Mouse (Mus musculus) Muller cell, postnatal 12 days (primary cell): ENCODE measurements at regions not wholly inside any gene's neighbourhood (a gene's known extent, or its start where the extent isn't known, plus 50 kb on each side); places are given as distances from the start of the nearest gene placed in this dataset.

ENCODE experiments used
- DNase-seq: peaks from one replicate; pipeline ENCODE4 v3.0.0-alpha.2; 2015; ENCODE audit errors: inconsistent ontology term

DNA sequence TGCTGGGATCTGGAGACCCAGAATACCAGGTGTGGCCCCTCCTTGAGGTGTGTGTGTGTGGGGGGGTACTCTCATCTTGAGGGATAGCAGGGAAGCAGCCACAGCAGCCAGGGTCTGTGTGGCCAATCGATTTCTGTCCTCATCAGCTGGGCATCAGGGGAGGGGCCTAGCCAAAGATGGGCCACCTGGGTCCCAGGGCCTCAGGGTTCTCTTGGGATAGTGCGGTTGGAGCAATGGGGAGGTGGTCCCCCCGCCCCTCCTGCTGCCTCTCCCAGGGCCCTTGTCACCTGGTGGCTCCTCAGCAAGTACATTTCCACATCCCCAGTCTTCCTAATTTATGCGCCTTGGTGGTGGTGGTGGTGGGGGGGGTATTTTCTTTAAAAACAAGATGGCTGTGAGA, 55.4 kb downstream of the Uncx start:
- DNase-seq, result no peak

DNA sequence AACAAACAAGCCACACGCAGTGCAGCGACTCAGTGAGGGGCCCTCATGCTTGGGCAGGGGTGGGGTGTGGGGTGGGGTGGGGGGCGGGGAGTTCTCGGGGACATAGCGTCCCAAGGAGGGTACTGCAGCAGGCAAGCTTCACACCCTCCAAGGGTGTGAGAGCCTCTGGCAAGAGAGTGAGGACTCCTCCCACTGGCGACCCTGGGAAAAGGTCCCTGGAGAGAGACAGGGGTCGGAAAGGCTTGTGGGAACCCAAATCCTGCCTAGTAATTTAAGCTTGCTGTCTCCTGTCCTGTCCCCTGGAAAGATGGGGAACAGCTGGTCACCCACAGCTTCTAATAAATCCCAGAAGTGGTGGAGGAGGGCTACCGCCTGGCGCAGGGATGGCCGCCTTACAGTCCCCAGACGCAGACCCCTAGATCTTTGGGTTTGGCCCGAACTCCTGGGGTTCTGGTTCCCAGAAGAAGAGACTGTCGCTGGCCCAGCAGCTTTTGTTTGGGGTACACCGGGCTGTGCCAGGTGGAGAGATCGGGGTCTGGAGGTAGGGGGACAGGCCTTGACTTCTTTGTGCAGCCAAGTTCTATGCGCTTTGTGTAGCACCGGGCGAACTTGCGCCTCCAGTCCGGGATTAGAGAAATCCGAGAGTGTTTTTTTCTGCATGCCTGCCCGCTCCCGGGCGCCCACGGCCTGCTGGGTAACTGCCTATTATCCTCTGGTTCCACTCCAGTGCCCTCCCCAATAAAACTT, 56.1 kb downstream of the Uncx start:
- peak; percentile 55 for DNase-seq

DNA sequence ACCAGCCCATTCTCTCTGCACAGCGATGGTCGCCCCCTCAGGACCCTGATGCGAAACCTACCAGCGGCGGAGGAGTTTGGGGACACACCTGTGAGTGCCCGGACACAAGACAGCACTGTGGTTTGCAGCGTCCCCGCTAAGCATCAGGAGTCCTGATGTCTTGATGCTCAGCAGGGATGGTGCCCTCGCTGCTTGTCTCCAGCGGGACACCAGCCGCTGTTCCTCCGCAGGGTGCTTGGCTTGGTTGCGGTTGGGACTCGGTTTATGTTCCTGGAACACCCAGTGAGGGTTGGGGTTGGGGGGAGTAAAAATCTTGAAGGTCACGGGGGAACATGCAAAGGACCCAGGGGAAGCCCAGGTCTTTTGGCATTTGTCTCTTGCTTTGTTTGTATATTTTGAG, 56.9 kb downstream of the Uncx start:
- DNase-seq, result no peak

DNA sequence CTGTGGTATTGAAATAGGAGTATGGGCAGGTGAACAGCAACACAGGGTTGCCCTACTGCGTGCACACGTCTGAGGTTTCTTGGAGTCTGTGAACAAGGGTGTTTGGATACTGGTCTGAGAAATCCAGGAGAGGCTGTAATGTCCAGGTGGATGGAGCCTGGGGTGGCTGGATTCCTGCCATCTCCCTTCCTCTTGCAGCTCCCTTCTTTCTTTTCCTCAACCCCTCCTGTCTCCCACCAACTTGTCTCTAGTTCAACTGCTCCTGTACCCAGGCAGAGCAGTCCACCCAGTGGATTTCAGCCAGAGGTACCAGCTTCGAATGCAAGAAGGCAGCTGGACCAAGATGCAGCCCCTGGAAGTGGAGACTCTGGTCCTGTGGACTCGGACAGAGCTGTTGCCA, 59.6 kb downstream of the Uncx start:
- no peak for DNase-seq

DNA sequence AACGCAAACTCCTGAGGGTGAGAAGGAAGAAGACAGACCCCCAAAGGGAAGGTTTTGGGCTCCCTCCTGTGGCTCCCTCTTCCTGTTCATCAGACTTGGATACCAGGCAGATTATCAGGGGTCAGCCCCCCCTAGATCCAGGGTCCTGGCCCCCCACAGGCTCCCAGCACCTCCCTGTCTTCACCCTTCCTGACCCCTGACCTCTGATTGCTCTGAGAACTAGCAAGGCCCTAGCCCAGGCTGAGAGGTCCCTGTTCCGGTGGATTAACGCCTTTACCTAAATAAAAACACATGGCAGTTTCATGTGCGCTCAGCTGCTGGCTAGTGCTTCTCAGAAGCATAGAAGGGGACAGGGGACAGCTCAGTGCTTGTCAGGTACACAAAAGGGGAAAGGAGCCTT, 60.2 kb downstream of the Uncx start:
- no peak for DNase-seq

DNA sequence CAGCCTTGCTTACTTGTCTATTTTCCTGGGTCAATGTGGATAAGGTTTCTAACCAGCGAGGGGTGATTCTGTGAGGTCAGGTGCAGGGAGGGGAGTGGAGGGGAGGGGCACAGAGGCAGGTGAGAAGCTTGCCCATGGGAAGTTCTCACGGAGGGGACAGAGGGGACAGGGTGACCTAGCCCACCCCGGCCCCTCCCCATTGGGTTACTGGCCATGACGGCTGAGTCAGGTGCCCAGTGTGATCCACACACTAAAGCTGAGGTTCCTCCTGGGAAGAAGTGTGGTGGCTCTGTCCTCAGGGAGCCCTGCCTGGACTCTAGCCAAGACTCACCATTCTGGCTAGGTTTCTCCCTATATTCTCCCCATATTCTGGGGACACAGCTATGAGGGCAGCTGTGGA, 61.0 kb downstream of the Uncx start:
- no peak for DNase-seq

DNA sequence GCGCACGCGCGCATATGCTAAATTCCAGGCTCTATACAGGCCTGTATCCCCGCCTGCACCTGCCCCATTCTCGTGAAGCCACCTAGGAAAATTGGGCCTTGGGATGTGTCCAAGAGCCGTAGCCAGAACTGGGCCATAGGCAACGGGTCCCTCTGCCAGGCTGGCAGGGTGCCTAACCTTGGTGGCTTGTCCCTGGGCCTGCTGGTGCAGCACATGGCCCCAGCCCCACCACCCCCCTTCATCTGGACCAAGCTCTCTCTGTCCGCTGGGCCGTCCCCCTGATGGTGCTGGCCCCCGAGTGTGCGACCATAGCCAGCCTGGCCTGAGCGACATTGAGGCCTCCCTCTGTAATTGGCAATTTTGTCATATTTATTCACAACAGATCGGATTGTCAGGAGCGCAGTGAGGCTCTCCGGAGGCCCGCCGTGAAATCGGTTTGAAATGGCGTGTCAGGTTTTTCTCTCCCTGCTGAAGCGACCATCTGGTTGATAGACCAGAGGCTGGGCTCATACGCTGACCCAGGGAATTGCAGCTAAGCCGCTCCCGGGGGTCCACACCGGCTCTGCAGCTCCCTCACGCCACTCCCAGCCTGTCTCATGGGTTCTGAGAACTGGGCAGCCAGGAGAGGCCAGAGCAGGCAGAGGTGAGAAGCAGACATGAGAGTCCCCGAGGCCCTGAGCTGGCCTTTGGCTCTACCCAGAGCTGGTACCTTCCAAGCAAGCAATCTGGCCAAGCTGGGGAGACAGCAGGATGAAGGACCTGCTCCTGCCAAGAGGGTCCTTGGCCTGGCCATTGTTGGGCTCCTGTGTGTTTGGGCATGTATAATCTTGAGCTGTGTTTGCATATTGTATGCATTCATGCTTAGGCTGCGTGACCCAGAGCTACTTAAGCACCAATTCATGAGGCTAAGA, 67.6 kb downstream of the Uncx start:
- peak; percentile 12 for DNase-seq

DNA sequence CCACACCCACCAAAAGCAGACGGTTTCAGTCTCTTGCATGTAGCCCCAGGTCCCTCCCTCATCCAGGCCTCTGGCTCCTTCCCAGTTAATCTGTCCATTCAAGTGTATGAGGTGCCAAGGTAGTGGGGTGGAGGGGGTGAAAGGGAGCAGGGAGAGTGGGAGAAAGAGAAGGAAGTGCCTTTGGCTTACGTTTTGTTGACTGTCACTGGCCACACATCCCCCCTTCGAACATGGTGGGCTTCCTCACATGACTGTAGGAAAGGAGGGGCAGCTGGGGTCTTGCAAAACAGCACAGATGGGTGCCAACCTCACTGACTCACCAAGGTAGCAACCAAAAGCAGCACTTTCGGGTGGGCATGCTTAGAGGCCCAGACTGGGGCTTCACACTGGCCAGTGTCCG, 68.9 kb downstream of the Uncx start:
- no peak for DNase-seq

DNA sequence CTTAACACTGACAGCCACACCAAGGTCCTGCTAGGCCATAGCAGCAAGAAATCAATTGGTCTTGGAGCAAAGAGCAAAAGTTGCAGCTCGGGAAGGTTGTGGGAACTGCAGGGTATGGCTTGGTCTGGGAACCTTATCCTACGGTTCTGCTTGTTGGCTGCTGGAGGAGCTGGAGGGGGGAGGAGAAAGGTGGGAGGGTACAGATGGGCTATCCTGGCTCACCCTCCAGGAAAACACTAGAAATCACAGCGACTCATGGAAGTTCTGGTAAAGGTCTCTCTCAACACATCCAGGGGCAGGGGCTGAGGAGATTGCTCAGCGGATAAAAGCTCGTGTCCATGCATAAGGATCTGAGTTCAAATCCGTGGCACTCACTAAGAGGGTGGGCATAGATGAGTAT, 69.4 kb downstream of the Uncx start:
- no peak for DNase-seq

DNA sequence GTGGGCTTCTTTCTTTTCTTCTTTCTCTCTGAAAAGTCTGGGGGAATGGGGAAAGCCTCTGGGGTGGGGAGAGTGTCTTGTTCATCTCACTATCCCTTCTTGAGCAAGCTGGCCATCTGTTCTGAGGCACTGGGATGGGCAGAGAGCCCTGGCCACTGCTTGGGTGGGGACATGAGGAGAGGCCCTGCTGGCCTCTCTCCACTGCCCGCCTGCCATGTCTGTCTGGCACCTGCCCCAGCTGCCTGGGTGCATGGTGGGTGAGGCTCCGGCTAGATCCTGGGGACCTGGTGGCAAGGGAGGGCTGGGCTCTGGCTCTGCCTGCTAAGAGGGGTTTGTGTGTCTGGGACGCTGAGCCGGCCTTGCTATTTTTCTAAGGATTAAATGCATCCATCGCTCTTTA, 70.3 kb downstream of the Uncx start:
- no peak for DNase-seq

DNA sequence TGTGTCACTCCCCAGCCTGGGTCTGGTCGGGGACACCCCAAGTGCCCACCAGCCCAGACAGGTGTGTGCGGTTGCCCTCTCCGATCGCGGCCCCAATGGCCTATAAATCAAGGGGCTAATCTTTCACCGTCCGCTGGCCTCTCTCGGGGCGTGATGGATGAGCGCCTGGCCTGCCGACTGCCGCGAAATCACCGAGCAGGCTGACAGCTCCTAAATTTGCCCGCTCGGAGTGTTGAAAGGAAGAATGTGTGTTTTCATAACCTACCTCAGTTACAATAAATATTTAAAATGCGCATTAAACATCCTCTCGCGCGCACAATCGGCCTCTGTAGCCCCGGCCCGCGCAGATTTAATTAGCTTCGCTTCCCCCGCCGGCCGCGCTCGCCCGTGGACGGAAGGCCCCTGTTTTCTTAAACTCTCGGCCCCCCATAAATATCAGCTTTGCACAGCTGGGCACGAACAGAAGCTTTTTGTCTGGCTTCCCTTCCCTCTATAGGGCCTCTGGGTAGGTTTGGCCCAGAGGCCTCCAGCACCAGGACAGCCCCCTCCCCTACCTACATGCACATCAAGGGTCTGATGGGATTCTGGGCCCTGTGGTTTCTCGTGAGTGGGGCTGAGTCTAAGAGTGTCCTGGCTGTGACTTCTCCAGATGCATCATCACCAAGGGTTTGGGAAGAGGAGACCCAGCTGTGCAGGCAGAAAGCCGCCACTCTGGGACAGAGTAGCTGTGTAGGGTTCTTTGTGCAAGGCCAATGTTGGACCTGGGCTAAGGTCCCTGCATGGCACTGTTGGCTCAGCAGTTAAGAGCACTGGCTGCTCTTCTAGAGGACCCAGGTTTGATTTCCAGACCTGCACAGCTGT, 76.2 kb downstream of the Uncx start:
- DNase-seq, result no peak

DNA sequence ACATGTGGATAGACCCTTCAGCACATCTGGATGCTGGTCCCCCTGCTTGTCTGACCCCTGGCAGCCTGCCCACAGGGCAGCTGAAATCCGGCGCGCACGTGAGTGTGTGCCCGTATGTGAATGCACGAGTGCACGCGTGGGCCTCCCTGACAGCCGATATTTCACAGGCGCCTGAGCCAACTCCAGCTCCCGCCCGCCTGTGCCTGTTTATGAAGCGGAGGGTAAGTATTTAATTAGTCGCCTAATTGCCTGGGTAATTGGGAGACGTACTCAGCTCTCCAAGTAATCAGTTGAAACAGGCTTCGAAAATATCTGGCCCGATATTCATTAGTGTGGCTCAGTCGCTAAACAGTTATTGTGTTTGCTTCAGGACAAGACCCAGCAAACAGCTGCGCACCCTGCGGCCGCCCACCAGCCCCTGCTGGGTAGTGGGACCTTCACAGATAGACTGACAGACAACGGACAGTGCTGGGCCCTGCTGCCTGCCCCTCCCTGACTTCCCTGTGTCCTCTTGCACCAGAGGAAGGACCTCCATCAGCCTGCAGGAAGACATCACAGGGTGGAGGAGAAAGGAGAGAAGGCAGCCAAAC, 82.7 kb downstream of the Uncx start:
- DNase-seq, result peak; percentile 24

DNA sequence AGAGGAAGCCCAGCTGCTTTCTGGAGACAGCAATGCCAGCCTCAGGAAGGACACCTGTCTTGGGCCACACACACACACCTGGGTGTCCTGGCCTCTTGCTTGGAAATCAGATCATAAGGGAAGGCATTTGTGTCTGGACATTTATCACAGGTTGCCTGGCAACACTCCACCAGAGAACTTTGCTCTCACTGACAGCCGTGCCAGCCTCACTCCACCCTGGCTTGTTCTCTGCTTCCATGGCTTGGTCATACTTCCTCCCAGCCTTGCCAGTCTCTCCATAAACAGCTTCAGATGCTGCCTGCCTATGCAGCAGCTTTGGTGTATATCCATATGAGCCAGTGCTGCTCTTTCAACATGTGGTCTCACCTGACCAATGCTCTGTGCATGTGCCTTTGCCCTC, 84.3 kb downstream of the Uncx start:
- no peak for DNase-seq

DNA sequence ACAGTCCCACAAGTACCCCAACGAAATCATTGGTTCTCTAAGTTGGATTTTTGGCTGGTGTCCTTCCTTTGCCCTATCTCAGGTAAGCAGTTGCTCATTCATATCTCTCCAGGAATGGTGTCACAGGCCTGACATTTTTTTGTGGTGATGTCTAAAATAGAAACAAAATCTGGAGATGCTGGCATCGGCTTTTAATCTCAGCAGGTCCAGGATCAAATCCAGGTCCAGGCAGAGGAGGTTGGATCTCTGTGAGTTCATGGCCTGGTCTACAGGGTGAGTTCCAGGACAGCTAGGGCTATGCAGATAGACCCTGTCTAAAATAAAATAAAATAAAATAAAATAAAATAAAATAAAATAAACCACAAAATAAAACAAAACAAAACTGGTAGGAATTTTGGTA, 93.7 kb downstream of the Uncx start:
- no peak for DNase-seq

DNA sequence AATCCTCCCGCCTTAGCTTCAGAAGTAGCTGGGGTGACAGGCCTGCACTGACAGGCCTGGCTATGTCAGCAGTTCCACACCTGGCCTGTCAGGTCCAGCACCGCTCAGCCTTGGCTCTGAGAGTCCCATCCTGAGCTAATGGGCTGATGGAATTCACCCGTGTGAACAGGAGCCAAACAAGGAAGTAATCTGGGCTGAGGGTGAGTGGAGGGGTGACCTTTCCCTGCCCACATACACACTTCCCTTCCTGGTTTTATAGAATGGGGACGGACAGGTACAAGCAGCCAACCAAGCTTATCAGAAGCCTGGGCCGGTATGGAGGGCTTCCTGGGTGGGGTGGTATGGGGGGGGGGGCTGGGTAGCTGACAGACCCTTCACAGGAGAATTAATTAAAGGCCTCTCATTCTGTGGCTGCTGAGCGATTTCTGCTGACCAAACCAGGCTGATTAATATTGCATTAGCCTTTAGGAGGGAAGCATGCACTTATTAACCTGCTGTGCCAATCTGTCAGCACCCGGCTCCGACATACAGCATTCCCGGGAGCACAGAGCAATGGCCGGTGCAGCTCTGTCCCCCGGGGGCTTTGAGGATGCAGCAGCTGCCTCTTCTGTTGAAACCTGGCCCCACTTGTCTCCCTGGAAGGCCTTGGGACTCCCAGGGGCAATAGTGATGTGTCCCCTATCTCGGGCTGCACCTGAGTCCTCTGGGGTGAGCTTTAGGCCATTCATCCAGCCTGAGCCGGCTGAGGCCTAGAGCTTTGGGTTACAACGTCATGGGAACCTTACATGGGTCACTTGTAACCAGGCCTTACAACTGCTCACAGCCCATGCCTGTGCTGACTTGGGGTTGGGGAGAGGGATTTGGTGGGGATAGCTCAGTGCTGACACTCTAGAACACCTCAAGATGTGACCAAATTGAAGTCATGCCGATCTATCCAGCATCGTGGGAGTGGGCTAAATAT, 95.2 kb downstream of the Micall2 start:
- no peak for DNase-seq

DNA sequence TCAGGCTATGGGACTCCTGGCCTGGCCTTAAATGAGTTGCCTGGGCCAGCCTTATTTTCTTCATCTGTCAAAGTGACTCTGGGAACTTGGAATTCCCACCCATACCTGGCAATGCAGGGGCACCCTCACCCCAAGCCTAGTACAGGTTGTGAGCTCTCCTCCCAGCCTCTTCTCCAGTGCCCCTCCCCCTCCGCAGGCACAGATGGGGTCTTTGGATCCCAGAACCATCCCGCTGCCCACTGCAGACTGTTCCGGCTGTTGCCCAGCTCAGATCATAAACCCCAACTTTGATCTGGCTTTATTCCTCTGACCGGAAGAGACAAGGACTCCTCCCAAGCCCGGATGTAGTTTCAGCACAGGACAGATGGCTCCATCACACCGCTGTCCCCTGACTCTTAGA, 91.3 kb downstream of the Micall2 start:
- DNase-seq, result no peak

DNA sequence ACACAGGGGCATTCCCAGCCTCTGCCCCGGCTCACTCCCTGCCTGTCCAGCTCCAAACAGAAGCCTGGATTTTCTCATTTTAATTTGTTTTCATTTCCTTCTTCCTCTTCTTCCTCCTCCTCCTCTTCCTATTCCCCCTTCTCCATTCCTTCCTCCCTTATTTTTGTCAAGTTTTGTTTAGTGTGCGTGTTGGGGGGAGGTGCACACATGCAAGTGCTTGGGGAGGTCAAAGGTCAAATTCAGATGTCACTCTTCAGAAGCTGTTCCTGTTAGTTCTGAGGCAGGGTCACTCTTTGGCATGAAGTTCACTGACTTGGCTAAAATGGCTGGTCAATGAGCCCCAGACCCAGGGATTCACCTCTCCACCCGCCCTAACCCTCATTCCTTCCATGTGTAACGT, 85.1 kb downstream of the Micall2 start:
- DNase-seq, result no peak
